ENCODE assay signal across 23 mouse cellular contexts in genomic region chr1:35936362-35937093, GRCm38 (mm10).
A peak's percentile ranks its signal among the peaks of the same experiment; 100 is the strongest.
DNase-seq lines count a peak whose midpoint lies in the region; ATAC-seq and TF ChIP-seq lines count a peak whose summit lies in the region.
"Had no signal": no experiment of that assay in that cellular context is flagged by ENCODE, and none has a peak within 500 bp of the region (broad histone marks: within the 10 kb centered on the region; RNA-seq: fewer than 3 reads in every experiment).

No protein-coding gene starts in this region.

- H3K9me3 ChIP-seq in heart, embryonic 16.5 days (replicated peaks; ENCODE audit: control insufficient read depth, low read length): no peaks in the 10 kb centered on the region
- H3K9me3 ChIP-seq in CH12.LX (replicated peaks; ENCODE audit: low read length): no peaks in the 10 kb centered on the region
- H3K9me3 ChIP-seq: hindbrain, embryonic 15.5 days; kidney, embryonic 15.5 days; liver, embryonic 13.5 days; lung, embryonic 15.5 days; neural tube, embryonic 13.5 days had no signal

- 0 out of 2 replicates have a peak overlapping the region, but pooled peaks have one; percentile 5 for H3K4me2 ChIP-seq in heart, embryonic 16.5 days (ENCODE audit: low read depth, low read length)
- peak overlapping the region; percentile 41 for H3K4me2 ChIP-seq in CH12.LX (ENCODE audit: insufficient read depth, low read depth, poor library complexity, severe bottlenecking)
- H3K4me2 ChIP-seq: hindbrain, embryonic 15.5 days; kidney, embryonic 15.5 days; liver, embryonic 13.5 days; lung, embryonic 15.5 days; neural tube, embryonic 13.5 days had no signal

- H3K9ac ChIP-seq in heart, embryonic 16.5 days (ENCODE audit: low read length): no peak overlapping the region
- peak overlapping the region; percentile 35; the same call in 1 of the 2 replicates for H3K9ac ChIP-seq in CH12.LX (ENCODE audit: insufficient read depth, low read depth)
- H3K9ac ChIP-seq: hindbrain, embryonic 15.5 days; kidney, embryonic 15.5 days; liver, embryonic 13.5 days; lung, embryonic 15.5 days; neural tube, embryonic 13.5 days had no signal

- peak; percentile 7 for DNase-seq in heart, adult 11 months
- no peak for DNase-seq in heart, postnatal 25 days (ENCODE audit: low spot score)
- DNase-seq in heart, adult 18-20 months: no peak
- no peak for DNase-seq in CH12.LX (ENCODE audit: extremely low read depth)
- peak; percentile 30 for DNase-seq in induced T-regulatory cell, adult 2 months (ENCODE audit: low read depth)
- DNase-seq in spleen, postnatal 4 days (ENCODE audit: low spot score in 2 of 2): no peak
- no peak for DNase-seq in kidney, postnatal 10 days
- DNase-seq: adrenal gland, postnatal 36 days; cerebellum, adult 18-20 months; cerebellum, postnatal 25 days; embryo, embryonic 11 days; gastrocnemius, adult 2 months; liver, embryonic 13.5 days; lung, postnatal 4 days; right cerebral cortex, adult 18-20 months; thymus, postnatal 25 days had no signal

- ATAC-seq in heart, embryonic 16.5 days (replicated peaks; ENCODE audit: extremely low read depth, insufficient read depth, low FRiP score): no peak
- ATAC-seq: intestine, postnatal 0 days had no signal

- TF ChIP-seq POLR2A in CH12.LX (IDR thresholded peaks at IDR 0.05; ENCODE audit: low read depth, low read length): no peak

- TF ChIP-seq EP300 in CH12.LX (IDR thresholded peaks at IDR 0.05; ENCODE audit: low read length): no peak

- WGBS in heart, embryonic 16.5 days: 45% methylated on average over 5 of the region's 5 CpGs

- no peak for TF ChIP-seq CTCF in CH12.LX (conservative IDR thresholded peaks at IDR 0.05 in 1 of 2, IDR thresholded peaks at IDR 0.05 in 1 of 2; ENCODE audit: low read depth in 2 of 2, low read length in 2 of 2)

- intact Hi-C loops in heart, postnatal 25 days (cut with DNase I): no loop called here

- H3K27ac ChIP-seq in heart, embryonic 16.5 days (ENCODE audit: low read length): peak overlapping the region; percentile 92
- H3K27ac ChIP-seq in CH12.LX (ENCODE audit: insufficient read depth, low read depth): no peak overlapping the region
- H3K27ac ChIP-seq: gastrocnemius, adult 2 months; hindbrain, embryonic 15.5 days; kidney, embryonic 15.5 days; liver, embryonic 13.5 days; midbrain, embryonic 10.5 days; neural tube, embryonic 13.5 days had no signal

- dilution Hi-C loops in CH12.LX (cut with MboI; ENCODE audit: extremely low pct_ligation_motif_present, extremely low pct_unique_long_range_greater_than_20kb, low sequenced_read_pairs): no loop called here

- peaks cover 32% of the 10 kb centered on the region for H3K4me1 ChIP-seq in heart, embryonic 16.5 days (ENCODE audit: control insufficient read depth, insufficient read depth, low read length)
- H3K4me1 ChIP-seq in CH12.LX (ENCODE audit: control insufficient read depth in 1 of 2, insufficient read depth in 2 of 2): no peaks in the 10 kb centered on the region

- H3K27me3 ChIP-seq in heart, embryonic 16.5 days (ENCODE audit: control insufficient read depth, insufficient read depth, low read length): no peaks in the 10 kb centered on the region
- H3K27me3 ChIP-seq in CH12.LX (replicated peaks): no peaks in the 10 kb centered on the region
- H3K27me3 ChIP-seq: hindbrain, embryonic 15.5 days; kidney, embryonic 15.5 days; liver, embryonic 13.5 days; lung, embryonic 15.5 days; neural tube, embryonic 13.5 days had no signal

- in situ Hi-C loops in CH12.LX (cut with MboI; ENCODE audit: low pct_ligation_motif_present, low pct_unique_long_range_greater_than_20kb, low sequenced_read_pairs): no loop called here

- H3K36me3 ChIP-seq in heart, embryonic 16.5 days (ENCODE audit: control insufficient read depth, insufficient read depth): no peaks in the 10 kb centered on the region
- H3K36me3 ChIP-seq in CH12.LX (replicated peaks in 1 of 2; ENCODE audit: control insufficient read depth in 1 of 2, insufficient read depth in 1 of 2, low read length in 1 of 2): no peaks in the 10 kb centered on the region
- H3K36me3 ChIP-seq: hindbrain, embryonic 15.5 days; kidney, embryonic 15.5 days; liver, embryonic 13.5 days; lung, embryonic 15.5 days; midbrain, embryonic 10.5 days; neural tube, embryonic 13.5 days had no signal

- H3K79me2 ChIP-seq in CH12.LX (replicated peaks; ENCODE audit: control insufficient read depth, extremely low read depth, insufficient read depth, poor library complexity, severe bottlenecking): no peaks in the 10 kb centered on the region

- no peak overlapping the region for H3K4me3 ChIP-seq in heart, embryonic 16.5 days (ENCODE audit: low read length)
- H3K4me3 ChIP-seq in CH12.LX (replicated peaks in 1 of 3; ENCODE audit: low read depth in 2 of 3, low read length in 2 of 3, poor library complexity in 1 of 3): no peak overlapping the region
- H3K4me3 ChIP-seq: gastrocnemius, adult 2 months; hindbrain, embryonic 15.5 days; kidney, embryonic 15.5 days; liver, embryonic 13.5 days; lung, embryonic 15.5 days; midbrain, embryonic 10.5 days; neural tube, embryonic 13.5 days had no signal

- no peak for TF ChIP-seq RAD21 in CH12.LX (IDR thresholded peaks at IDR 0.05; ENCODE audit: low read depth, low read length)

TF ChIP-seq in CH12.LX, 34 proteins besides CTCF, POLR2A, EP300 and RAD21:
- no peak for TF ChIP-seq ZNF384 (IDR thresholded peaks at IDR 0.05; ENCODE audit: low read depth, low read length)
- no peak for TF ChIP-seq SMC3 (IDR thresholded peaks at IDR 0.05; ENCODE audit: low read depth, low read length)
- no peak for TF ChIP-seq PAX5 (IDR thresholded peaks at IDR 0.05; ENCODE audit: low read length)
- no peak for TF ChIP-seq RCOR1 (conservative IDR thresholded peaks at IDR 0.05; ENCODE audit: low read depth, low read length)
- no peak for TF ChIP-seq IRF4 (IDR thresholded peaks at IDR 0.05; ENCODE audit: low read depth, low read length)
- no peak for TF ChIP-seq NELFE (IDR thresholded peaks at IDR 0.05; ENCODE audit: low read depth, low read length)
- no peak for TF ChIP-seq USF1 (IDR thresholded peaks at IDR 0.05; ENCODE audit: low read depth, low read length)
- no peak for TF ChIP-seq MAX (IDR thresholded peaks at IDR 0.05; ENCODE audit: low read length)
- no peak for TF ChIP-seq SIN3A (IDR thresholded peaks at IDR 0.05; ENCODE audit: low read length)
- TF ChIP-seq KAT2A (IDR thresholded peaks at IDR 0.05; ENCODE audit: insufficient replicate concordance, low read length): no peak
- TF ChIP-seq ZMIZ1 (IDR thresholded peaks at IDR 0.05; ENCODE audit: low read depth, low read length): no peak
- TF ChIP-seq GABPA (IDR thresholded peaks at IDR 0.05; ENCODE audit: insufficient replicate concordance, low read depth, low read length): no peak
- no peak for TF ChIP-seq POLR2AphosphoS2 (IDR thresholded peaks at IDR 0.05; ENCODE audit: low read depth, low read length)
- no peak for TF ChIP-seq USF2 (conservative IDR thresholded peaks at IDR 0.05; ENCODE audit: low read depth, low read length)
- no peak for TF ChIP-seq UBTF (IDR thresholded peaks at IDR 0.05; ENCODE audit: low read depth, low read length)
- TF ChIP-seq NRF1 (IDR thresholded peaks at IDR 0.05; ENCODE audit: low read depth, low read length): no peak
- no peak for TF ChIP-seq ELF1 (IDR thresholded peaks at IDR 0.05; ENCODE audit: low read depth, low read length)
- no peak for TF ChIP-seq BHLHE40 (IDR thresholded peaks at IDR 0.05; ENCODE audit: low read depth, low read length)
- TF ChIP-seq JUND (conservative IDR thresholded peaks at IDR 0.05; ENCODE audit: low read depth, low read length): no peak
- TF ChIP-seq TBP (conservative IDR thresholded peaks at IDR 0.05; ENCODE audit: low read depth, low read length): no peak
TF ChIP-seq in CH12.LX: peak in this region for 0.

Comparison
In these comparisons a context has a peak if more than half of its experiments do, and no peak if none do; other contexts are left out.
1. DNase-seq: peak in heart, adult 11 months (single experiment) and induced T-regulatory cell, adult 2 months (single experiment); none in heart, postnatal 25 days (single experiment), heart, adult 18-20 months (0 of 2), CH12.LX (single experiment), spleen, postnatal 4 days (0 of 2) and kidney, postnatal 10 days (single experiment).